Mouse (Mus musculus) CH12.LX (cell line): ENCODE data around the gene AU022252.
"Not testable (repeated sequence)": the region's sequence is repeated elsewhere in the genome, so short reads cannot be mapped to it uniquely, and the experiment has no call there.

ENCODE experiments used
- CTCF ChIP-seq, 2 experiments: IDR thresholded peaks in 1 of 2; conservative IDR thresholded peaks in 1 of 2; 2 replicates each; pipeline ENCODE4 v1.5.1; 2011 to 2012; ENCODE audit warnings: low read depth in 2 of 2, low read length in 2 of 2, improper control_type of control experiment in 1 of 2, inconsistent platforms in 1 of 2, mild to moderate bottlenecking in 1 of 2, moderate library complexity in 1 of 2
- EP300 ChIP-seq: IDR thresholded peaks from 2 replicates; pipeline ENCODE4 v1.6.1; 2011; ENCODE audit warnings: low read length, improper control_type of control experiment
- MAZ ChIP-seq: IDR thresholded peaks from 2 replicates; pipeline ENCODE4 v1.6.1; 2012; ENCODE audit warnings: low read depth, mild to moderate bottlenecking, inconsistent platforms, low read length, improper control_type of control experiment, moderate library complexity

DNA sequence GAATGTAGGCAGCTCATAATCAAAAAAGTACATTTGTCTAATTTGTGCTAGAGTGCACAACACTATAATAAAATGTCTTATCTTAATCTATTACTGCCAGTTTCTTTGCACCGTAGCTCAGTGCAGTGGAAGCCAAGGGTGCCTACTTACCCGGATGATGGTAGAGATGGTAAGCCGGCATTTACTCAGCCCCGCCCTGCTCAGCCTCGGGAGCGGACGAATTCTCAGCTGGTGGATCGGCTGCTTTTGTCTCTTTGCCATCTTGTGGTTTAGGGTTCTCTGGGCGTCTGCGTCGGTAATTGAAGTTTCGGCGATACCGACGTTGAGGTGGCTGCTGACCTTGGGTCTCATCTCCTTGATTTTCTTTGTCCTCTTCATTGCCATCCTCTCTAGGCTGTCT is 46.3 kb upstream of the AU022252 start:
- not testable (repeated sequence) for TF ChIP-seq CTCF (conservative IDR thresholded peaks at IDR 0.05 in 1 of 2, IDR thresholded peaks at IDR 0.05 in 1 of 2; ENCODE audit: low read depth in 2 of 2, low read length in 2 of 2); EP300; MAZ
